Mouse (Mus musculus) embryo, embryonic 11.5 days (tissue): Measurements from ENCODE around the gene Sorbs2.

ENCODE experiments used
- DNase-seq: peaks from one replicate; pipeline ENCODE4 v3.0.0-alpha.2; 2012; ENCODE audit warnings: low read depth, low spot score

The Sorbs2 gene

DNA sequence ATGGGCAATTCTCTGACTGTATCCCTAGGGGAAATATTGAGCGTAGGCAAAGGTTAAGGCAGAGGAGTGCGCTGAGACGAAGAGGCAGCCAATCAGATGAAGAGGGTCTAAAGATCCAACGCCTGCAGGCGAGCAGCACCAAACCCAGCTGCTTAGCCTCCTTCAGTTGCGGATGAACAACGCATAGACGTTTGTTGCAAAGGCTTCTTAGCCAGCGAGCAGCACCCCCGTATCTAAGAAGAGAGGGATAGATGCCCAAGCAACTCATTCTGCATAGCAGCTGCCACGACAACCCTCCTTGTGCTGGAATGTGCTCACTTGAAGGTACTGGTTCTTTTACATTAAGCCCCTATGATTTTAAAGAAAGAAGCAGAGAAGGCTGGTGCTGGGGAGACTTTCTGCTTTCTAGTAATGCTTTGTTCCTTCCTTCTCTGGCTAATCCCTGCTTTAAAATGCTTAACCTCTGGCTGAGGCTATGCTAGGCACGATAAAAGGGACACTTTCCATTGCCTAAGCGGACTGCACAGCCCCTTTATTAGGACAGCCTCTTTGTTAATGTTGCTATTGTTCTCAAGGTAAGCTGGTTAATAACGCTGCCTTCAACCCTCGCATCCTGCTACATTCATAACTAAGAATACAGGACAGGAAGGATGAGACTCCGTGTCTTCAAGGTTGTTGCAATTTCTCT, at the start of gene Sorbs2:
Gene Sorbs2, plus strand, starts transcription at position 155 of the 688 bp plus-strand sequence.
- DNase-seq: no peak

- DNase-seq: no peak
Observed at GRCm38 (mm10) chr8:45457874-45458273, 49.7 kb upstream of the Sorbs2 start.

DNA sequence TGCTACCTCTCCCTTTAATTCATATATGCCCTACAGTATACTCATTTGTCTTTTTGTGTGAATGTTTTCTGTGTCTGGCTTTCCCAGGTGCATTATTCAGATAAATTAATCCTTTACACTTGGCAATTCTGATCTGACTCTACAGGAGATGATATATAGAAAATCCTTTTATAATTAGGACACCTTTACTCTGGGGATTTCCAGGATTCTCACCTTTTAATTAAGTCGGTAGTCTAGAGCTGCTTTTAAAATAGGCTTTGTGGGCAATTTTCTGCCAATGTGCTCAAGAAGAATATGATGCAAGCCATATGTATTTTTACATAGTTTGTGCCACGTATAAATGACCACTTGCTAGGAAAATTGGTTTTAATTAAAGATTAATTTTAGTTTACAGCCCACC, 38.6 kb upstream of the Sorbs2 start:
- no peak for DNase-seq

DNA sequence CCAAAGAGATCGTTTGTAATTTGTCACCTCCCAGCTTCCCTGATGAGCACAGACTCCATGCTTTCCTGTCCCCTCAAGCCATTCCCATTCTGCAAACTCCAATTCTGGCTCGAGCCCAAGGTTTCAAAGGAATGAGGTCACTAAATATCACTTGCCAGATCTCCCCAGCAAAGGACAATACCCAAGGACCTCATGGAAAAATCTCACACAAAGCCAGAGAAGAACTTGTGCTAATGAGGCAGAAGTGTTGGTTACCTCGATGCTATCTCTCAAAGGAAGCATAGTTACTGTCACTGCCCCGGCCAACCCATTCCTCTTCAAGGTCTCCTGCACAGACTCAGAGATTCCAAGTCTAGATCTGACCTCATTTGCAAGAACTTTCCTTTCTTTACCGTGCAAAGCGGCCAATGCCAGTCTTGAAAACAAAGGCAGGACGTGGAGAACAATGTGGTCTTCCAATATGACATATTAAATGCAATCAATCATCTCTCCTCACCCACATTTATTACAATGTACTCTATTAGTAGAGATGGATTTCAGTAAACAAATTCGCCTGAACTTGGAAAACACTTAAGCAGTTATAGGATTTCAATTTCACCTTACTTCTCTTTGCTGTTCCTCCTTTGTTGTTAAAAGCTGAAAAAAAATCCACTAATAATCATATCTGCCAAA, 37.9 kb upstream of the Sorbs2 start:
- no peak for DNase-seq

- no peak for DNase-seq
Observed at GRCm38 (mm10) chr8:45480886-45481285, 26.7 kb upstream of the Sorbs2 start.

DNA sequence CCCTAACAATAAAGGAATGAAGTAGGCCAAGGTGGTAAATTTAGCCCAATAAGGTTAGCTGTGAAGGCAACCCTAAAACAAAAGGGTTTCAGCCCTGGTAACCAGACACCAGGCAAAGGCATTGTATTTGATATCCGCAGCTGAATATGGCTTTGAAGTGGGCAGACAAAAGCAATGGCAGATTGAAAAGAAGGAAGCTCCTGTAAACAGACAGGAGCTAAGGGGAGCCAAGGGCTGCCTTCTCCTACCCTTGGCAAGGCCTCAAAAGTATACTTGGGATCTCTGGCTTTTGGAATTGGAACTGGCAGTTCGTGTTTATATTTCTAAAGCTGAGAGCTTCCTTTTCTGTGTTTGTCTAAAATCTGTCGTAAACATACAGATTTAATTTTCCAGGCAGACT, 21.3 kb upstream of the Sorbs2 start:
- no peak for DNase-seq

GRCm38 (mm10) chr8:45503971-45504370, 3.6 kb upstream of the Sorbs2 start:
- no peak for DNase-seq

DNA sequence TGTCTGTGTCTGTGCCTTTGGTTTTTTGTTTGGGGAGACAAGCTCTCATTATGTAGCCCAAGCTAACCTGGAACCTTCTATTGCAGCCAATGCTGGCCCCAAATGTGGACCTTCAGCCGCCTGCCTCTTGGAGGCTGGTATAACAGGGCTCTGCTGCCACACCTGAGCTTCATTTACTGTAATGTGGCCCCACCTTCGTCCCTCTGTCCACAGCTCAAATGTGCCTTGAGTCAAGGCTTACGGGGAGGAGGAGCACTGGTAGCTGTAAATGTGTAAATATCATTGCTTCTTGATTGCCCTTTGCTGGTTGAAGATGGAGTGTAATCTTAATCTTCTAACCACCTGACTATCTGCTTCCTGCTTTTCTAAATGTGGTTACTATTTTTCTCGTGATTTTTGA, 1.2 kb upstream of the Sorbs2 start:
- no peak for DNase-seq

DNA sequence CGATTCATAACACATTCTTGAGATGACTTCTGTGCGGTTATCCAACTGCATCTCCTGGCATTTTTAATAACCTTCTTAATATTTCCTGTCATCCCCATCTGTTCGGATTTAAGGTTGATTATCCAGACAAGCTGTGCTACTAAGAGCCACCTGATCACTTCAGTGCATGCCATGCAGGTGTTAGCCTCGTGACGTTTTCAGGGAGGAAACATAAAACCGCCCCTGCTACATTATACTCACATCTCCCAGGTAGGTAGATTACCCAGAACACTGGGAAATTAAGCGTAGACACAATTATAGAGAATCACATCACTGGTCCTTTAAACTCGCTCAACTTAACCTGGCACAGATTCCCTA, 333 bp upstream of the Sorbs2 start:
- DNase-seq: no peak

GRCm38 (mm10) chr8:45508521-45509104, 1.0 kb downstream of the Sorbs2 start:
- no peak for DNase-seq

DNA sequence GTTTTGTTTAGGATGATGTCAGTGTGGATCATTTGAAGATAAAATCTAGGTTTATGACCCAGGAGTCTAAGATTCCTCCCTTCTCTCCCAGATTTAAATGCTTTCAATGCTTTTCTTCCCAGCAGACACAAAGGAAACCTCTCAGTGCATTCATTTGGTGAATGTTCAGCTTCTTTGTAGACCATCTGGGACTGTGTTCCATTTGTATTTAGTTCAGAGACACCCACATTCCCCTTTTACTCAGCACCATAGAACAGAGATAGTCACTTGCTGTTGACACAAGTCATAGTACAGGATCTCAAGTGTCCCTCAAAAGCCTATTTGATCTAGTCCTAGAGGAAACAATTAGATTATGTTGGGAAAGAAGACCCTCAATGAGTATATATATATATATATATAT, 4.8 kb downstream of the Sorbs2 start:
- DNase-seq: no peak

DNA sequence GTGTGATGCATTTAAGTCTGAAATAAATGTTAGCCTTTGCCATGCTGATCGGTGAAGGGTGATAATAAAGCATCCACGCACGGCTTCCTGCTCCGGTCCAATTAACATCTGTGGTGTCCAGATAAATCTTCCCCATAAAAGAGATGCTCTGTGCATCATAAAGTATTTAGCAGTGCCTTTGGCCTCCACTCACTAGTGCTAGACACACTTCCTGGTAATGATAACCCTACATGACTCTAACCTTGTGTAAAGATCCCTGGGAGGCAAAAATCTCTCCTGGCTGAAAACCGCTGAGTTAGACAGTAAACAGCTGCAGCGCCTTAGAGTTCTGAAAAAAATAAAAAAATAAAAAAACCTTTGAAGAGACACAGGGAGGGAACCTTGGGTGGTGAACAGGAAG, 14.0 kb downstream of the Sorbs2 start:
- DNase-seq: no peak

GRCm38 (mm10) chr8:45527708-45528107, 20.1 kb downstream of the Sorbs2 start:
- DNase-seq: no peak

- no peak for DNase-seq
Observed at GRCm38 (mm10) chr8:45528890-45529289, 21.3 kb downstream of the Sorbs2 start.

GRCm38 (mm10) chr8:45536578-45536977, 29.0 kb downstream of the Sorbs2 start:
- no peak for DNase-seq

GRCm38 (mm10) chr8:45540513-45540912, 32.9 kb downstream of the Sorbs2 start:
- no peak for DNase-seq

- no peak for DNase-seq
Observed at GRCm38 (mm10) chr8:45552175-45552574, 44.6 kb downstream of the Sorbs2 start.

- DNase-seq: no peak
Observed at GRCm38 (mm10) chr8:45554627-45555026, 47.0 kb downstream of the Sorbs2 start.

DNA sequence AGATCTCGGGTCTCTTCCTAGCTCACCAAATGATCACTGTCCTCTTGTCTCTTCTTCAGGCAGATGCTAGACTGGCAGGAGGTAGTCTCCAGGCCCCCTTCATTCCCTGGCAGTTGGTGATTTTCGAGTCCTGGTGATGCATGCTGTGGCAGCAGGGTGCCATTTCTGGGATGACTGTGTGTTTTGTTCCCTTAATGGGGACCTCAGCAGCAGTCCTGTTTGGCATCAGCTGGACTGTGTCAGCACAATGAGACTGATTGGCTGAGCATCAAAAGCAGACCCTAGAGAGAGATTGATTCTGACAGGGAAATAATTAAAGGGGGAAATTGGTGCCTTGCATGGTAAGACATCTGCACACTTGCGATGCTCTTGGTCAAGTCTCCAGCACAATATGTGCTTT, 50.3 kb downstream of the Sorbs2 start:
- DNase-seq: peak; percentile 8

GRCm38 (mm10) chr8:45558426-45558825, 50.8 kb downstream of the Sorbs2 start:
- no peak for DNase-seq

DNA sequence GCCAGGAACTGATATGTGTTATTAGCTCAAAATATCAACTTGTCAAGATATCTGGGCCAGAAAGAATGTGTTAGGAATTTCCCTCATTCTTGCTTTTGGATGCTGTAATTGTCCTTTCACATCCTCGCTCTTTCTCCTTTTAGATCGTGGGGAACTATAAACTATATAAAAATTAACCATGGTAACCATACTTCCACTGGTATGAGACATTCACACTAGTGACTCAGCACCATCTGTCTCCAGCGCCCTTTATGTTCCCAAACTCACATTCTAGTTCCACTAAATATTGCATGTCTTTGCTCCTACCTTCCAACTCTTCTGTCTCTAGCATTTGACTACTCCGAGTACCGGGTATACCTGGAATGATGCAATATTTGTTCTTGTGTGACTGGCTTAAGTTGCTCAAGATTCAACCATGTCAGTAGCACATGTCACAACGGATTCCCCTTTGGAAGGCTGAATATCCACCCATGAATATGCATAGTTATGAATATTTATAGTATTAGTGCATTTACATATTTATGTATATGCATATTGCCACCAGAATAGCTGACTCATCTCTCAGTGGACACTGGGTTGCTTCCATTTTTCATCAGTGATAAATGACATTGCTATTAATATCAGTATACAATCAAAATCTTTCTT, 51.7 kb downstream of the Sorbs2 start:
- no peak for DNase-seq

DNA sequence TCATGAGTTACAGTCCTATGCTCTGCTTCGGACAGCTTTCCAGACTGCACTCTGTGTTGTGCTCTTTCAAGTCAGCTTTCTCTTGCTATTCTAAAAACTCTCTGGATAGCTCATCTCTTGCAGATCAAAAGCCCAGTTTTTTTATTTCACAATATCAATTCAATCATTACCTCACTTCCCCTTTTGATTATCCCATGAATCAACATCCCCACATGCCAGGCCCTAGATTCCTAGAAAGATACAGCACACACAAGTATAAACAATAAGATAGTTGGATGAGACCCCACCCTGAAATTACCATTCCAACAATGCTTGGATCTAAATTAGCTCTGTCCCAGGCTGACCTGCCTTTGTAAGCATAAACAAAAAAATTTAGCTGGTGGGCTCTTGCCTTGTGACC, 57.6 kb downstream of the Sorbs2 start:
- no peak for DNase-seq

- no peak for DNase-seq
Observed at GRCm38 (mm10) chr8:45570117-45570516, 62.5 kb downstream of the Sorbs2 start.
